In the genomic region with DNA sequence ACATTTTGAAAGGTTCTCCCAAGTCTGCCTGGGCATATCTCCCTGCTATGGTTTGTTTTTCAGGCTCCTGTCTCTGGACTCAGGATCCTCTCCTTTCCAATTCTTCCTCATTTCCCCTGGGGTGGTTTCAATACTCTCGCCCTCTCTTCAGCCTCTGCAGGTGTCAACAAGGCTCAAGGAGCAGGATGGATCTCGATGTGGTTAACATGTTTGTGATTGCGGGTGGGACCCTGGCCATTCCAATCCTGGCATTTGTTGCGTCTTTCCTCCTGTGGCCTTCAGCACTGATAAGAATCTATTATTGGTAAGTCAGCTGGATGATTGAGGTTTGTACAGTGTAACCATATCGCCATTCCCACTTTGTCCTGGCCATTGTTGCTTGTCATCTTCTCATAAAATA, we compare ENCODE assay signal across 15 mouse cellular contexts. TPM values are rescaled to one million over a fixed set of nuclear protein-coding genes. Genes with fewer than 3 reads are reported as not detected.
"Had no signal": no experiment of that assay in that cellular context is flagged by ENCODE, and none has a peak within 500 bp of the region (broad histone marks: within the 10 kb centered on the region; RNA-seq: fewer than 3 reads in every experiment).

No protein-coding gene starts in this region.

- H3K36me3 ChIP-seq: midbrain, embryonic 10.5 days; midbrain, embryonic 12.5 days; neural tube, embryonic 12.5 days had no signal

- H3K27me3 ChIP-seq: midbrain, embryonic 12.5 days; neural tube, embryonic 12.5 days had no signal

- H3K9me3 ChIP-seq: midbrain, embryonic 10.5 days; midbrain, embryonic 12.5 days; neural tube, embryonic 12.5 days had no signal

- H3K4me2 ChIP-seq: lung, embryonic 14.5 days; midbrain, embryonic 12.5 days; neural tube, embryonic 12.5 days had no signal

- H3K27ac ChIP-seq: midbrain, embryonic 10.5 days; midbrain, embryonic 12.5 days; neural tube, embryonic 12.5 days had no signal

- H3K4me3 ChIP-seq: midbrain, embryonic 10.5 days; midbrain, embryonic 12.5 days; neural tube, embryonic 12.5 days had no signal

- DNase-seq: lung, adult 18-20 months; lung, embryonic 14.5 days; lung, postnatal 10 days; lung, postnatal 4 days; midbrain, embryonic 14.5 days; right cerebral cortex, postnatal 25 days; right cerebral cortex, postnatal 4 days; spleen, adult 18-20 months; thymus, adult 18-20 months; thymus, postnatal 14 days; thymus, postnatal 36 days had no signal

- H3K4me1 ChIP-seq: neural tube, embryonic 12.5 days had no signal

RNA-seq across cellular contexts. Expression of a gene that starts 33.7 kb away (rescaled TPM):
- total RNA-seq: megakaryocyte-erythroid progenitor cell, adult 5-6 weeks had no signal
- polyA plus RNA-seq: midbrain, embryonic 10.5 days had no signal
